Mouse (Mus musculus) midbrain, embryonic 13.5 days (tissue): ENCODE results near the gene Tmem254c. TPM values are rescaled to one million over a fixed set of nuclear protein-coding genes. Genes with fewer than 3 reads are reported as not detected.
"Not testable (repeated sequence)": the region's sequence is repeated elsewhere in the genome, so short reads cannot be mapped to it uniquely, and the experiment has no call there.

Experiments used
- ATAC-seq: fragments of 200-750 bp; cut with Nextera tagmentation; 2 replicates; pipeline ENCODE4 v1.8.0; 2017; ENCODE audit warnings: mild to moderate bottlenecking, moderate TSS enrichment, moderate library complexity
- H3K27ac ChIP-seq: fragments of 300-500 bp; sonication (generic); 2 replicates; pipeline ENCODE4 v1.5.1; 2015; ENCODE audit warnings: inconsistent platforms, mild to moderate bottlenecking, moderate library complexity
- H3K27me3 ChIP-seq: fragments of 300-500 bp; sonication (generic); 2 replicates; pipeline ENCODE4 v1.6.1; 2015; ENCODE audit warnings: mild to moderate bottlenecking, inconsistent platforms
- H3K36me3 ChIP-seq: fragments of 300-500 bp; sonication (generic); 2 replicates; pipeline ENCODE4 v1.6.1; 2015; ENCODE audit warnings: mild to moderate bottlenecking, inconsistent platforms
- H3K4me1 ChIP-seq: fragments of 300-500 bp; sonication (generic); replicated peaks from 2 replicates; pipeline ENCODE4 v1.6.1; 2015; ENCODE audit warnings: inconsistent platforms
- H3K4me2 ChIP-seq: fragments of 300-500 bp; sonication (generic); replicated peaks from 2 replicates; pipeline ENCODE4 v1.6.1; 2015; ENCODE audit warnings: moderate library complexity, mild to moderate bottlenecking, inconsistent platforms
- H3K4me3 ChIP-seq: fragments of 300-500 bp; sonication (generic); replicated peaks from 2 replicates; pipeline ENCODE4 v1.5.1; 2015; ENCODE audit warnings: mild to moderate bottlenecking, inconsistent platforms
- H3K9ac ChIP-seq: fragments of 300-500 bp; sonication (generic); replicated peaks from 2 replicates; pipeline ENCODE4 v1.6.1; 2015; ENCODE audit warnings: mild to moderate bottlenecking, inconsistent platforms
- H3K9me3 ChIP-seq: fragments of 300-500 bp; sonication (generic); 2 replicates; pipeline ENCODE4 v1.6.1; 2016; ENCODE audit warnings: mild to moderate bottlenecking, inconsistent platforms
- WGBS: fragments of 180-500 bp; shearing (Covaris S2); methylation state at CpG from one replicate; pipeline ENCODE4 v1.1.7; 2015; 5-methylcytosine and 5-hydroxymethylcytosine counted together
- polyA plus RNA-seq: library from polyadenylated mRNA; unstranded; fragments of >200 nt; fragmentation: Nextera tagmentation; extraction: Ambion mirVana; gene quantifications from 2 replicates; pipeline ENCODE4 v1.2.1, GENCODE M21; 2015

Tmem254c gene
- 17.6 and 21.9 TPM in 2 replicates for polyA plus RNA-seq

GRCm38 (mm10) chr14:26067325-26067633, at the start of gene Tmem254c:
Gene Tmem254c, minus strand, starts transcription at chr14:26067355.
- H3K4me3 ChIP-seq, H3K27me3 ChIP-seq, H3K4me2 ChIP-seq, H3K9ac ChIP-seq, H3K36me3 ChIP-seq, H3K9me3 ChIP-seq, H3K27ac ChIP-seq, H3K4me1 ChIP-seq: not testable (repeated sequence)
- WGBS: no CpG with 5 or more reads among the region's 10 CpGs
- peak; percentile 86; the same call in 1 of the 2 replicates for ATAC-seq

- not testable (repeated sequence) for H3K27me3 ChIP-seq, H3K4me3 ChIP-seq, ATAC-seq, H3K36me3 ChIP-seq, H3K27ac ChIP-seq, H3K4me1 ChIP-seq, H3K9me3 ChIP-seq, H3K9ac ChIP-seq, H3K4me2 ChIP-seq
- no CpG with 5 or more reads among the region's 3 CpGs for WGBS
Measured at GRCm38 (mm10) chr14:26097622-26098021, 30.5 kb upstream of the Tmem254c start.

- H3K4me2 ChIP-seq, H3K27me3 ChIP-seq, ATAC-seq, H3K4me3 ChIP-seq, H3K9me3 ChIP-seq, H3K4me1 ChIP-seq, H3K27ac ChIP-seq, H3K9ac ChIP-seq, H3K36me3 ChIP-seq: not testable (repeated sequence)
- WGBS: no CpG with 5 or more reads among the region's 1 CpGs
Measured at GRCm38 (mm10) chr14:26081997-26082396, 14.8 kb upstream of the Tmem254c start, which contains the start of gene Cphx3. Gene Cphx3, plus strand, starts transcription at chr14:26082297.

GRCm38 (mm10) chr14:26081216-26081615, 14.1 kb upstream of the Tmem254c start, which contains the start of gene Cphx2:
Gene Cphx2, plus strand, starts transcription at chr14:26081516.
- H3K27me3 ChIP-seq, H3K9ac ChIP-seq, H3K4me3 ChIP-seq, H3K4me1 ChIP-seq, H3K9me3 ChIP-seq, ATAC-seq, H3K36me3 ChIP-seq, H3K4me2 ChIP-seq, H3K27ac ChIP-seq: not testable (repeated sequence)
- no CpG with 5 or more reads among the region's 6 CpGs for WGBS

- H3K4me1 ChIP-seq, H3K9me3 ChIP-seq, H3K9ac ChIP-seq, H3K4me3 ChIP-seq, H3K4me2 ChIP-seq, H3K36me3 ChIP-seq, H3K27ac ChIP-seq, H3K27me3 ChIP-seq, ATAC-seq: not testable (repeated sequence)
- no CpG with 5 or more reads among the region's 5 CpGs for WGBS
Measured at GRCm38 (mm10) chr14:26076620-26077390, 9.7 kb upstream of the Tmem254c start.

GRCm38 (mm10) chr14:26066574-26067324, 406 bp downstream of the Tmem254c start:
- not testable (repeated sequence) for H3K4me2 ChIP-seq, H3K36me3 ChIP-seq, H3K27me3 ChIP-seq, H3K4me1 ChIP-seq, H3K4me3 ChIP-seq, H3K9ac ChIP-seq, H3K27ac ChIP-seq, H3K9me3 ChIP-seq
- peak; percentile 95 for ATAC-seq
- no CpG with 5 or more reads among the region's 44 CpGs for WGBS

GRCm38 (mm10) chr14:26059362-26059761, 7.8 kb downstream of the Tmem254c start:
- not testable (repeated sequence) for H3K27me3 ChIP-seq, H3K36me3 ChIP-seq, H3K4me1 ChIP-seq, ATAC-seq, H3K9ac ChIP-seq, H3K4me3 ChIP-seq, H3K27ac ChIP-seq, H3K4me2 ChIP-seq, H3K9me3 ChIP-seq
- WGBS: no CpG with 5 or more reads among the region's 6 CpGs

GRCm38 (mm10) chr14:26058184-26058583, 9.0 kb downstream of the Tmem254c start:
- WGBS: no CpG with 5 or more reads among the region's 3 CpGs
- not testable (repeated sequence) for H3K4me2 ChIP-seq, H3K4me3 ChIP-seq, H3K9ac ChIP-seq, ATAC-seq, H3K36me3 ChIP-seq, H3K27ac ChIP-seq, H3K4me1 ChIP-seq, H3K27me3 ChIP-seq, H3K9me3 ChIP-seq

- not testable (repeated sequence) for H3K27me3 ChIP-seq, H3K27ac ChIP-seq, H3K4me1 ChIP-seq, H3K4me3 ChIP-seq, ATAC-seq, H3K4me2 ChIP-seq, H3K9me3 ChIP-seq, H3K9ac ChIP-seq, H3K36me3 ChIP-seq
- no CpG with 5 or more reads among the region's 9 CpGs for WGBS
Measured at GRCm38 (mm10) chr14:26048767-26049166, 18.4 kb downstream of the Tmem254c start.

- WGBS: no CpG with 5 or more reads among the region's 8 CpGs
Measured at GRCm38 (mm10) chr14:26047026-26047425, 20.1 kb downstream of the Tmem254c start.

GRCm38 (mm10) chr14:26045007-26045406, 22.1 kb downstream of the Tmem254c start:
- WGBS: no CpG with 5 or more reads among the region's 5 CpGs
- not testable (repeated sequence) for H3K4me1 ChIP-seq, H3K4me3 ChIP-seq, H3K36me3 ChIP-seq, ATAC-seq, H3K27ac ChIP-seq, H3K4me2 ChIP-seq, H3K9ac ChIP-seq, H3K9me3 ChIP-seq, H3K27me3 ChIP-seq

More at GRCm38 (mm10) chr14:26047026-26047425, 20.1 kb downstream of the Tmem254c start:
- H3K9ac ChIP-seq, H3K4me3 ChIP-seq, H3K27ac ChIP-seq, ATAC-seq, H3K4me1 ChIP-seq, H3K9me3 ChIP-seq, H3K4me2 ChIP-seq, H3K36me3 ChIP-seq, H3K27me3 ChIP-seq: not testable (repeated sequence)

GRCm38 (mm10) chr14:26042611-26043010, 24.5 kb downstream of the Tmem254c start, which contains the start of gene Gm9780:
Gene Gm9780, minus strand, starts transcription at chr14:26042711.
- H3K27ac ChIP-seq, ATAC-seq, H3K9ac ChIP-seq: not testable (repeated sequence)

More at GRCm38 (mm10) chr14:26042611-26043010, 24.5 kb downstream of the Tmem254c start, which contains the start of gene Gm9780:
- H3K36me3 ChIP-seq, H3K4me3 ChIP-seq, H3K9me3 ChIP-seq, H3K4me1 ChIP-seq, H3K4me2 ChIP-seq, H3K27me3 ChIP-seq: not testable (repeated sequence)
- no CpG with 5 or more reads among the region's 26 CpGs for WGBS
